Mouse (Mus musculus) liver, embryonic 13.5 days (tissue): ENCODE measurements around the gene Rad51b. TPM values are rescaled to one million over a fixed set of nuclear protein-coding genes. Genes with fewer than 3 reads are reported as not detected.

Source experiments
- ATAC-seq: fragments of 200-750 bp; cut with Nextera tagmentation; 2 replicates; pipeline ENCODE4 v1.8.0; 2017; ENCODE audit warnings: low read depth, mild to moderate bottlenecking, moderate number of reproducible peaks, moderate library complexity
- DNase-seq: peaks from one replicate; pipeline ENCODE4 v3.0.0; 2022
- H3K27ac ChIP-seq: fragments of 300-500 bp; sonication (generic); 2 replicates; pipeline ENCODE4 v1.5.1; 2015; ENCODE audit warnings: moderate library complexity, mild to moderate bottlenecking, inconsistent platforms
- H3K27me3 ChIP-seq: fragments of 300-500 bp; sonication (generic); 2 replicates; pipeline ENCODE4 v1.6.1; 2015; ENCODE audit warnings: mild to moderate bottlenecking, inconsistent platforms
- H3K36me3 ChIP-seq: fragments of 300-500 bp; sonication (generic); 2 replicates; pipeline ENCODE4 v1.6.1; 2015; ENCODE audit warnings: mild to moderate bottlenecking, inconsistent platforms
- H3K4me1 ChIP-seq: fragments of 300-500 bp; sonication (generic); replicated peaks from 2 replicates; pipeline ENCODE4 v1.6.1; 2015; ENCODE audit warnings: inconsistent platforms
- H3K4me2 ChIP-seq: fragments of 300-500 bp; sonication (generic); 2 replicates; pipeline ENCODE4 v1.6.1; 2015; ENCODE audit warnings: inconsistent platforms, mild to moderate bottlenecking, moderate library complexity
- H3K4me3 ChIP-seq: fragments of 300-500 bp; sonication (generic); replicated peaks from 2 replicates; pipeline ENCODE4 v1.5.1; 2015; ENCODE audit warnings: mild to moderate bottlenecking, inconsistent platforms
- H3K9ac ChIP-seq: fragments of 300-500 bp; sonication (generic); 2 replicates; pipeline ENCODE4 v1.6.1; 2015; ENCODE audit warnings: mild to moderate bottlenecking, inconsistent platforms
- H3K9me3 ChIP-seq: fragments of 300-500 bp; sonication (generic); replicated peaks from 2 replicates; pipeline ENCODE4 v1.6.1; 2016; ENCODE audit warnings: inconsistent platforms
- WGBS: fragments of 180-500 bp; shearing (Covaris S2); methylation state at CpG from one replicate; pipeline ENCODE4 v1.1.7; 2015; ENCODE audit not compliant: insufficient replicate concordance; 5-methylcytosine and 5-hydroxymethylcytosine counted together
- polyA plus RNA-seq: library from polyadenylated mRNA; unstranded; fragments of >200 nt; fragmentation: Nextera tagmentation; extraction: Ambion mirVana; gene quantifications from 2 replicates; pipeline ENCODE4 v1.2.1, GENCODE M21; 2015

Gene Rad51b
- polyA plus RNA-seq, 1 experiment from 2014 or later: 5.5 TPM

GRCm38 (mm10) chr12:79463371-79463770 lies 166.3 kb downstream of the Rad51b start:
- no peak overlapping the region for H3K9ac ChIP-seq
- H3K4me1 ChIP-seq: no peaks in the 10 kb centered on the region
- no peaks in the 10 kb centered on the region for H3K27me3 ChIP-seq
- ATAC-seq (no peak), DNase-seq (no peak)
- no peak overlapping the region for H3K4me3 ChIP-seq
- no peaks in the 10 kb centered on the region for H3K9me3 ChIP-seq
- no peaks in the 10 kb centered on the region for H3K36me3 ChIP-seq
- 40% methylated on average over 3 of the region's 3 CpGs for WGBS
- no peak overlapping the region for H3K27ac ChIP-seq
- no peak overlapping the region for H3K4me2 ChIP-seq

GRCm38 (mm10) chr12:79470113-79470512 lies 173.0 kb downstream of the Rad51b start:
- Histone ChIP-seq H3K27ac (no peak overlapping the region), H3K4me1 (no peaks in the 10 kb centered on the region), H3K4me2 (no peak overlapping the region), H3K27me3 (no peaks in the 10 kb centered on the region), H3K9ac (no peak overlapping the region), H3K4me3 (no peak overlapping the region), H3K36me3 (no peaks in the 10 kb centered on the region), H3K9me3 (no peaks in the 10 kb centered on the region)
- DNase-seq (no peak), ATAC-seq (no peak)

- no peak overlapping the region for H3K9ac ChIP-seq
- DNase-seq (no peak), ATAC-seq (no peak)
- no peak overlapping the region for H3K4me2 ChIP-seq
- H3K27ac ChIP-seq: no peak overlapping the region
- H3K4me3 ChIP-seq: no peak overlapping the region
- H3K36me3 ChIP-seq: no peaks in the 10 kb centered on the region
- H3K27me3 ChIP-seq: no peaks in the 10 kb centered on the region
- 66% methylated on average over 2 of the region's 2 CpGs for WGBS
- H3K4me1 ChIP-seq: no peaks in the 10 kb centered on the region
- no peaks in the 10 kb centered on the region for H3K9me3 ChIP-seq
These were observed 174.8 kb downstream of the Rad51b start for GRCm38 (mm10) chr12:79471868-79472267.

GRCm38 (mm10) chr12:79476413-79477046 lies 179.4 kb downstream of the Rad51b start:
- Histone ChIP-seq H3K4me3 (no peak overlapping the region), H3K4me2 (no peak overlapping the region), H3K36me3 (no peaks in the 10 kb centered on the region), H3K27ac (no peak overlapping the region), H3K27me3 (no peaks in the 10 kb centered on the region), H3K9ac (no peak overlapping the region), H3K4me1 (no peaks in the 10 kb centered on the region), H3K9me3 (no peaks in the 10 kb centered on the region)
- ATAC-seq (no peak), DNase-seq (no peak)
- 73% methylated on average over 6 of the region's 6 CpGs for WGBS

GRCm38 (mm10) chr12:79478816-79479215 lies 181.7 kb downstream of the Rad51b start:
- H3K4me1 ChIP-seq: no peaks in the 10 kb centered on the region
- ATAC-seq (no peak), DNase-seq (no peak)
- no peak overlapping the region for H3K27ac ChIP-seq
- no peak overlapping the region for H3K4me2 ChIP-seq
- WGBS: 68% methylated on average over 5 of the region's 5 CpGs
- H3K9me3 ChIP-seq: no peaks in the 10 kb centered on the region
- H3K36me3 ChIP-seq: no peaks in the 10 kb centered on the region
- no peak overlapping the region for H3K4me3 ChIP-seq
- H3K27me3 ChIP-seq: no peaks in the 10 kb centered on the region
- no peak overlapping the region for H3K9ac ChIP-seq

GRCm38 (mm10) chr12:79485501-79485900 lies 188.4 kb downstream of the Rad51b start:
- Histone ChIP-seq H3K36me3 (no peaks in the 10 kb centered on the region), H3K4me2 (no peak overlapping the region), H3K9ac (no peak overlapping the region), H3K4me3 (no peak overlapping the region), H3K9me3 (no peaks in the 10 kb centered on the region), H3K27me3 (no peaks in the 10 kb centered on the region), H3K4me1 (no peaks in the 10 kb centered on the region), H3K27ac (no peak overlapping the region)
- WGBS: 72% methylated on average over 4 of the region's 4 CpGs
- DNase-seq: no peak
- no peak for ATAC-seq

GRCm38 (mm10) chr12:79488590-79489242 lies 191.6 kb downstream of the Rad51b start:
- no peak overlapping the region for H3K4me3 ChIP-seq
- no peak overlapping the region for H3K9ac ChIP-seq
- no peak overlapping the region for H3K27ac ChIP-seq
- H3K27me3 ChIP-seq: no peaks in the 10 kb centered on the region
- ATAC-seq (no peak), DNase-seq (no peak)
- H3K36me3 ChIP-seq: no peaks in the 10 kb centered on the region
- no peak overlapping the region for H3K4me2 ChIP-seq
- no peaks in the 10 kb centered on the region for H3K9me3 ChIP-seq
- no peaks in the 10 kb centered on the region for H3K4me1 ChIP-seq
- WGBS: 78% methylated on average over 17 of the region's 17 CpGs

- H3K4me2 ChIP-seq: no peak overlapping the region
- ATAC-seq (no peak), DNase-seq (no peak)
- H3K9me3 ChIP-seq: no peaks in the 10 kb centered on the region
- WGBS: 72% methylated on average over 5 of the region's 5 CpGs
- no peaks in the 10 kb centered on the region for H3K27me3 ChIP-seq
- no peaks in the 10 kb centered on the region for H3K4me1 ChIP-seq
- H3K36me3 ChIP-seq: no peaks in the 10 kb centered on the region
- no peak overlapping the region for H3K9ac ChIP-seq
- H3K27ac ChIP-seq: no peak overlapping the region
- no peak overlapping the region for H3K4me3 ChIP-seq
These were observed 193.5 kb downstream of the Rad51b start for GRCm38 (mm10) chr12:79490626-79491025.

GRCm38 (mm10) chr12:79492175-79492574 lies 195.1 kb downstream of the Rad51b start:
- Histone ChIP-seq H3K9ac (no peak overlapping the region), H3K4me3 (no peak overlapping the region), H3K27ac (no peak overlapping the region), H3K4me1 (no peaks in the 10 kb centered on the region), H3K9me3 (no peaks in the 10 kb centered on the region), H3K27me3 (no peaks in the 10 kb centered on the region), H3K4me2 (no peak overlapping the region), H3K36me3 (no peaks in the 10 kb centered on the region)
- ATAC-seq (no peak), DNase-seq (no peak)
- WGBS: 85% methylated on average over 4 of the region's 4 CpGs

- H3K9ac ChIP-seq: no peak overlapping the region
- no peaks in the 10 kb centered on the region for H3K9me3 ChIP-seq
- DNase-seq (no peak), ATAC-seq (no peak)
- H3K4me2 ChIP-seq: no peak overlapping the region
- no peak overlapping the region for H3K27ac ChIP-seq
- no peaks in the 10 kb centered on the region for H3K27me3 ChIP-seq
- H3K36me3 ChIP-seq: no peaks in the 10 kb centered on the region
- no peaks in the 10 kb centered on the region for H3K4me1 ChIP-seq
- 67% methylated on average over 4 of the region's 4 CpGs for WGBS
- H3K4me3 ChIP-seq: no peak overlapping the region
These were observed 195.5 kb downstream of the Rad51b start for GRCm38 (mm10) chr12:79492613-79493012.

- Histone ChIP-seq H3K4me3 (no peak overlapping the region), H3K9ac (no peak overlapping the region), H3K36me3 (no peaks in the 10 kb centered on the region), H3K27ac (no peak overlapping the region), H3K4me1 (no peaks in the 10 kb centered on the region), H3K27me3 (no peaks in the 10 kb centered on the region), H3K9me3 (no peaks in the 10 kb centered on the region), H3K4me2 (no peak overlapping the region)
- ATAC-seq (no peak), DNase-seq (no peak)
- 66% methylated on average over 2 of the region's 2 CpGs for WGBS
These were observed 196.4 kb downstream of the Rad51b start for GRCm38 (mm10) chr12:79493481-79493880.

GRCm38 (mm10) chr12:79498326-79498725 lies 201.2 kb downstream of the Rad51b start:
- no peak for ATAC-seq
- 80% methylated on average over 1 of the region's 1 CpGs for WGBS

More at GRCm38 (mm10) chr12:79498326-79498725, 201.2 kb downstream of the Rad51b start:
- Histone ChIP-seq H3K4me3 (no peak overlapping the region), H3K4me1 (peaks cover 16% of the 10 kb centered on the region), H3K27ac (no peak overlapping the region), H3K9ac (no peak overlapping the region), H3K36me3 (no peaks in the 10 kb centered on the region), H3K9me3 (no peaks in the 10 kb centered on the region), H3K27me3 (no peaks in the 10 kb centered on the region), H3K4me2 (no peak overlapping the region)
- no peak for DNase-seq
